Mouse (Mus musculus): ENCODE results near the gene Etaa1. TPM values are rescaled to one million over a fixed set of nuclear protein-coding genes. Genes with fewer than 3 reads are reported as not detected.
"Not testable (repeated sequence)": the region's sequence is repeated elsewhere in the genome, so short reads cannot be mapped to it uniquely, and the experiment has no call there.

Etaa1 gene
- polyA plus RNA-seq, 1 experiment from 2014 or later: 9.4 TPM

- Histone ChIP-seq H3K4me1 (no peaks in the 10 kb centered on the region), H3K4me2 (replicated peaks) (no peak overlapping the region), H3K36me3 (no peaks in the 10 kb centered on the region), H3K9me3 (no peaks in the 10 kb centered on the region), H3K4me3 (no peak overlapping the region), H3K27me3 (no peaks in the 10 kb centered on the region), H3K27ac (replicated peaks) (no peak overlapping the region), H3K9ac (replicated peaks) (no peak overlapping the region)
- no peak for ATAC-seq (replicated peaks)
- WGBS: 90% methylated on average over 1 of the region's 1 CpGs
Observed at GRCm38 (mm10) chr11:17916486-17916885, 37.2 kb downstream of the Etaa1 start.

GRCm38 (mm10) chr11:17900996-17901395, 52.7 kb downstream of the Etaa1 start:
- H3K4me3 ChIP-seq; H3K27ac ChIP-seq (replicated peaks); H3K9ac ChIP-seq (replicated peaks); H3K9me3 ChIP-seq; H3K36me3 ChIP-seq; H3K4me2 ChIP-seq (replicated peaks); H3K27me3 ChIP-seq; ATAC-seq (replicated peaks); H3K4me1 ChIP-seq: not testable (repeated sequence)
- WGBS: 86% methylated on average over 4 of the region's 4 CpGs
